Mouse (Mus musculus) brain, embryonic 14.5 days (tissue): ENCODE measurements around the gene Fndc3b.

Source experiments
- CTCF ChIP-seq: fragments of 200-500 bp; IDR thresholded peaks from 2 replicates; pipeline ENCODE4 v1.5.1; 2012; ENCODE audit warnings: inconsistent platforms, mild to moderate bottlenecking, moderate library complexity, borderline replicate concordance; ENCODE audit not compliant: insufficient read depth, insufficient read length; ENCODE audit errors: extremely low read depth
- POLR2A ChIP-seq: fragments of 200-500 bp; IDR thresholded peaks from 2 replicates; pipeline ENCODE4 v1.6.1; 2012; ENCODE audit warnings: mild to moderate bottlenecking, inconsistent platforms, borderline replicate concordance; ENCODE audit not compliant: poor library complexity, insufficient read depth, insufficient read length, severe bottlenecking; ENCODE audit errors: extremely low read depth

GRCm38 (mm10) chr3:27418602-27419001, 292.5 kb downstream of the Fndc3b start:
- TF ChIP-seq POLR2A (no peak), CTCF (no peak)
